Mouse (Mus musculus): ENCODE data around the gene B2m. TPM values are rescaled to one million over a fixed set of nuclear protein-coding genes. Genes with fewer than 3 reads are reported as not detected.

The B2m gene
- 2,769 TPM for total RNA-seq (2023)

GRCm38 (mm10) chr2:122147508-122148241 lies at the start of gene B2m:
B2m (plus strand) TSS chr2:122147686.

DNA sequence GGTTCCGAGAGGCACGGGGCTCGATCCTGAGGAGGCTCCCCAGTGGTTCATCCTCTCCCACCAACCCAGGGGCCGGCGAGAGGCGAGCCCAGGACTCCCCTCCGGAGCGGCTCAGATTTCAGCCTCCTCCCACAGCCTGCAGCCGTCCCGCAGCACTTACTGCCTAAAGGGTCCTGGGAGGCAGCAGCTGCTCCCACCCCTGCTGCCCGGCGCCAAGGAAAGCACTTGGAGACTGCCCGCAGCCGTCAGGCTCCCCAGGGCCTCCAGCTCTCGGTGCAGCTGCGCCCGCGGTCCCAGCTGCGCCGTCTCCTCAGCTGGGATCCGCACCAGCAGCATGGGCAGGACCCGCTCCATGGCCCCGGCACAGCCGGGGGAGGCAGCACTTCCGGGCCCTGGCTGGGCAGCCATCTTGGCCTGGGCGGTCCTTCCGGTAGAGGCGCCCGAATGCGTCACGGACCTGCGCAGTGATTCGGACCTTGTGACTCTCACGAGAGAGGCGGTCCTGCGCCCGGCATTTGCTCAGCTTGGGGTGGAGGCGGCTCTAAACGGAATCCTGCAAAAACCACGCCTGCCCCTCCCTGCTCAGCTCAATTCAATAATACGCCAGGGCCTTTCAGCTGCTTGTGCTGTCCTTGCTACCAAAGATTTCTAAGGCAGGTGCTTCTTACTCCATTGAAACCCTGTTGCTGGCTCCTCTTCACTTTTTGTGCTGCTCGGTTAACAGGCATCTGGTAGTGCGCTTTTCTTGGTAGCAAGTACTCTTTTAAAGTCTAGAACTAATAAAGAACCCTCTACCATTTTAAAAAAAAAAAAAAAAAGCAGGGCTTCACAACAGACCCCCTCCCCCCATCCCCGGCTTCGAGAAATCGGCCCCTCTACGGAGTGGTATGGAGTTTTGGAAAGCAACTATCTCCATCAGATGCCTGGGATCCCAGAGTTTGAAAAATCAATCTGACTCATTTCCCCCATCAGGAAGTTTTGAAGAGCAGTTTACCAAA lies 29.2 kb upstream of the B2m start, which contains the start of gene Spg11:
Gene Spg11 (minus strand): TSS at position 426 of the 998 bp plus-strand sequence.

GRCm38 (mm10) chr2:122160680-122161079 lies 13.2 kb downstream of the B2m start, which contains the start of gene Trim69:
Trim69 (plus strand) TSS chr2:122160700.

GRCm38 (mm10) chr2:122186106-122186505 lies 38.6 kb downstream of the B2m start, which contains the start of the genes Patl2 and Terb2:
Patl2 (minus strand) TSS chr2:122186189.
Terb2 (plus strand) TSS chr2:122186272.

Other genes starting within 250 kb of the B2m start
- gene Ctdspl2, start 191.7 kb upstream of the B2m start, total RNA-seq (2023), result 43.9 TPM
- gene Mageb3, start 191.6 kb upstream of the B2m start, total RNA-seq (2023), result not detected
- 44.6 TPM for gene Eif3j1, start 119.1 kb upstream of the B2m start, total RNA-seq (2023)
- 27.0 TPM for gene Spg11, start 29.3 kb upstream of the B2m start, total RNA-seq (2023)
- gene Trim69, start 13.0 kb downstream of the B2m start, total RNA-seq (2023), result 1.3 TPM
- not detected for gene Patl2, start 38.5 kb downstream of the B2m start, total RNA-seq (2023)
- not detected for gene Terb2, start 38.6 kb downstream of the B2m start, total RNA-seq (2023)
- gene Sord, start 87.1 kb downstream of the B2m start, total RNA-seq (2023), result 1.6 TPM
- gene Duox2, start 150.8 kb downstream of the B2m start, total RNA-seq (2023), result not detected
- not detected for gene Duoxa2, start 151.2 kb downstream of the B2m start, total RNA-seq (2023)
- not detected for gene Duoxa1, start 166.0 kb downstream of the B2m start, total RNA-seq (2023)
- not detected for gene Duox1, start 168.0 kb downstream of the B2m start, total RNA-seq (2023)
- 8.0 TPM for gene Shf, start 221.5 kb downstream of the B2m start, total RNA-seq (2023)

Data from CD8-positive naive resting alpha-beta T cell, adult 57 days (primary cell).